Mouse (Mus musculus) erythroblast, embryonic 14.5 days (primary cell): Measurements from ENCODE around the gene Ngdn. TPM values are rescaled to one million over a fixed set of nuclear protein-coding genes. Genes with fewer than 3 reads are reported as not detected.
"Not testable (repeated sequence)": the region's sequence is repeated elsewhere in the genome, so short reads cannot be mapped to it uniquely, and the experiment has no call there.

Source experiments
- H3K27me3 ChIP-seq: 2 replicates; pipeline ENCODE4 v1.6.1; 2012; ENCODE audit warnings: inconsistent platforms; ENCODE audit not compliant: control insufficient read depth
- H3K36me3 ChIP-seq: 2 replicates; pipeline ENCODE4 v1.6.1; 2012; ENCODE audit warnings: mild to moderate bottlenecking, inconsistent platforms; ENCODE audit not compliant: control insufficient read depth
- H3K4me1 ChIP-seq: 2 replicates; pipeline ENCODE4 v1.6.1; 2012; ENCODE audit warnings: inconsistent platforms; ENCODE audit not compliant: control insufficient read depth
- H3K4me3 ChIP-seq: replicated peaks from 2 replicates; pipeline ENCODE3; 2012; ENCODE audit warnings: moderate library complexity, mild to moderate bottlenecking, inconsistent platforms
- H3K9me3 ChIP-seq: 2 replicates; pipeline ENCODE4 v1.6.1; 2012; ENCODE audit warnings: low read length, inconsistent platforms, mixed read lengths; ENCODE audit not compliant: control insufficient read depth
- GATA1 ChIP-seq: IDR thresholded peaks from 2 replicates; pipeline ENCODE4 v1.6.1; 2012; ENCODE audit warnings: low read length, inconsistent platforms, mixed read lengths
- TAL1 ChIP-seq: IDR thresholded peaks from 3 replicates; pipeline ENCODE4 v1.6.1; 2012; ENCODE audit warnings: low read length, inconsistent platforms, mixed read lengths
- polyA plus RNA-seq: library from polyadenylated mRNA; stranded (reverse); fragments of >175 nt; gene quantifications from 2 replicates; pipeline ENCODE4 v1.2.3, GENCODE M21; 2012

Gene Ngdn
- polyA plus RNA-seq, 1 experiment = 3.1 TPM

DNA sequence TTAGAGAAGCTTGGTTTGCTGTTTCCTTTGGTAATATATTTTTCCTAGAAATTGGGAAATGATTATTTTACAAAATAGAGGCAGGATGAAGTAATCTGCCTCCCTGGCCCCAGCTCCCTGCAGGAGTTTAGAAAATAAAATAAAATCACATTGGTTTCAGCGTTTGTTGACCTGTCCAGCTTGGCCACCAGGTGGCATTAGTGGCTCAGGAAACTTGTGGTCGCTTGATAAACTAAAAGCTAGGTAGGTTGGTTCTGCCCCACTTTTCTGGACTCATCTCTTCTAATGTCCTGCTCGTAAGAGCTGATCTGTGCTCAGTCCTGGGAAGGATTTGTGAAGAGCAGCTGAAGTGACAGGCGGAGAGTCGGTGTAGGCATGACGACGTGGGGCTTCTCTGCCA lies 9.0 kb downstream of the Ngdn start:
- Histone ChIP-seq H3K4me3 (no peak overlapping the region), H3K4me1 (peaks cover 12% of the 10 kb centered on the region), H3K36me3 (peaks cover 62% of the 10 kb centered on the region), H3K27me3 (no peaks in the 10 kb centered on the region), H3K9me3 (no peaks in the 10 kb centered on the region)
- TF ChIP-seq TAL1 = no peak
- no peak for TF ChIP-seq GATA1

DNA sequence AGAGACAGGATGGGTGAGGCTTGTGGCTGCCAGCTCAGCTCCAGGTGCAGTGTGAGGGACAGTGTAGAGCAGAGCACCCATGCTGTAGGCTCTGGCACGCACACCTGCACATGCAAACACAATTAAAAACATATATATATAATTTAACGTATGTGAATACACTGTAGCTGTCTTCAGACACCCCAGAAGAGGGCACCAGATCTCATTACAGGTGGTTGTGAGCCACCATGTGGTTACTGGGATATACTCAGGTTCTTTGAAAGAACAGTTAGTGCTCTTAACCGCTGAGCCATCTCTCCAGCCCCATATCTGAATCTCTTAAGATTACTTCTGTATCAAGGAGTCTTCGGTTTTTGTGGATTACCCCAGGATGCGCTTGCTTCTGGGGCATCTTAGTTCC lies 10.3 kb downstream of the Ngdn start:
- Histone ChIP-seq H3K4me3 (no peak overlapping the region), H3K36me3 (peaks cover 50% of the 10 kb centered on the region), H3K27me3 (no peaks in the 10 kb centered on the region), H3K9me3 (no peaks in the 10 kb centered on the region), H3K4me1 (peaks cover 18% of the 10 kb centered on the region)
- TF ChIP-seq TAL1 = no peak
- no peak for TF ChIP-seq GATA1

DNA sequence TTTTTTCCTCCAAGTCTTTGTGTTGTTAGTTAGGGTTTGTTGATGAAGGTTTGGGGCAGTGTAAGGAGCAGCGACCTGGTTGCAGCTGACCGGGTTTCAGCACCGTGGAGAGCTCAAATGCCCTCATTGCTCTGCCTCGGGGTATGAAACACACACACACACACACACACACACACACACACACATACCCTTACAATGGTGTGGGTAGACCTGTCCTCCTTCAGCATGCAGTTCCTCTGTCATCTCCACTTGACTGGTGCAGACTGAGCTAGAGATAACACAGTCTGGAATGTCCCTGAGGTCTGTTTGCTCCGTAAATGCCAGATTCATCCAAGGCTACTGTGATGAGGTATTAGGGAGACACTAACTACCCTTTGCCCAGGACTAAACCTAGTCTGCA lies 12.0 kb downstream of the Ngdn start:
- Histone ChIP-seq H3K4me3 (no peak overlapping the region), H3K27me3 (no peaks in the 10 kb centered on the region), H3K4me1 (peaks cover 18% of the 10 kb centered on the region), H3K36me3 (peaks cover 32% of the 10 kb centered on the region), H3K9me3 (no peaks in the 10 kb centered on the region)
- TF ChIP-seq TAL1 (no peak), GATA1 (no peak)

DNA sequence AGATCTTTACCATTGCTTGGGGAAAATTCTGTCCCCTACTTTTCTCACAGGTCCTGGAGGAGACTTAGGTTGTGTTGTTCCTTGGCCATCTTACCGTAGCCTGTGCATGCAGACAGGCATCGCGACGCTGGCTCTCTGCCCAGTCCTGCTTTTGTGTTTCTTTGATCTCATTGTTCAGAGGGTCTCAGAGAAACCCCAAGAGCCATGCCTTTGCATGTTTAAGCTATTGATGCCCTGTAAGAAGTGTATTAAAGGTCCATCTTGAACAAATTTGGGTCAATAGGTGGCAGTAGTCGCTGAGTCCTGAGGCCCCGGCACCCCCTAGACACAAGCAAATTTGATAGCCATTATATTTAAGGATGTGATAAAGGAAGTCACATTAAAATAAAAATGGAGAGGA lies 12.4 kb downstream of the Ngdn start:
- H3K27me3 ChIP-seq = no peaks in the 10 kb centered on the region
- H3K4me3 ChIP-seq = no peak overlapping the region
- H3K9me3 ChIP-seq = no peaks in the 10 kb centered on the region
- H3K4me1 ChIP-seq = peaks cover 18% of the 10 kb centered on the region
- peaks cover 28% of the 10 kb centered on the region for H3K36me3 ChIP-seq
- TF ChIP-seq TAL1 (no peak), GATA1 (no peak)

DNA sequence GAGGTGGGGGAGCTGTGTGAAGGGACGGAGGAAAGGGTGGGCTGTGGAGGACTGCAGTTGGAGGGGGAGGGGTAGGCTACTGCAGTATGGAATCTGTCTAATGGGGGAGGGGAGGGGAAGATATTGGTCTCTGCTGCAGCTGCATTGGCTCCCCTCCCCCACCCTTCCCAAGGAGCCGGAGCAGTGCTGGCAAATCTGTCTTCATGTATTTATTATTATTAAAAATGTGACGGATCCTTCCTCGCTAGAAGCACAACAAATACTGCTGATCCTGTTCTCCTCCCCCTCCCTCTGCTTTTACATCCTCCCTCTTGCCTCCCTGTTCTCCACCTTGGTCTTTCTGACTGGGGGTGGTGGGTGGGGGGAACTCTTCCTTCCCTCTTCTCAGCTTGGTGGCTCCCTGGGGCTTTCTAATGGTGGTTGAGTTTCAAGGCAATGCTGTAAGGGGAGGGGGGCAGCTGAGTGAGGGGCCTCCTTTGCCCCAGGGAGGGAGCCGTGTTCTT lies 13.1 kb downstream of the Ngdn start:
- Histone ChIP-seq H3K4me3 (no peak overlapping the region), H3K27me3 (no peaks in the 10 kb centered on the region), H3K9me3 (no peaks in the 10 kb centered on the region), H3K4me1 (peaks cover 18% of the 10 kb centered on the region), H3K36me3 (peaks cover 21% of the 10 kb centered on the region)
- TF ChIP-seq TAL1 = no peak
- no peak for TF ChIP-seq GATA1

DNA sequence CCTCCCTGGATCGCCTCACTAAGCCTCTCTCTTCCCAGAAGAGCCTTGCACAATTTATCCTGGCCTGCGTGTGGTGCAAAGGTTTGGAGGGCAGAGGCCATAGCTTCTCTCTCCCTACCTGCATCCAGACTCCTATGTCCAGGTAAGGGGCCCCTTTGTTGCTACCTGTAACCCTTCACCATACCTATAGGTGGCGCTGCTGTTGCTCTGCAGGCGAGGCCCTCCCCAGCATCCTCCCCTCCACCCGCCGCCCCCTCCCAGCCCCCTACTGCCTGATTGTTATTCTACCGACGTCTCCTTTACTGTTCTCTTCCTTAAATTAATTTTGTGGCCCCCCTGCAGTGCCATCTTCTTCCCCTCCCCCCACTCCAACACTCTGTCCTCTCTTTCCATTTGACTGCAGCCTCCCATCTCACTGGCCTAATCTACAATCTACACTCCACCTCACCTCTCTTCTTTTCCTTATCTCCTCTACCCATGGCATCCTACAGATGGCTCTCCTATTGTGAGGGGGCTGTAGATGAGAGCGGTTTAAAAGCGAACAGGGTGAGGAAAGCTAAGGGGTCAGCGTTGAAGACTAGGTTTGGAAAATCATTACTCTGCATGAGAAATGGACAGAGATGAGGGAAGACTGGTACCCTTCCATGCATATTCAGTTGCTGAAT lies 13.9 kb downstream of the Ngdn start:
- H3K4me3 ChIP-seq = no peak overlapping the region
- no peaks in the 10 kb centered on the region for H3K9me3 ChIP-seq
- no peak for TF ChIP-seq GATA1
- no peak for TF ChIP-seq TAL1
- H3K27me3 ChIP-seq = no peaks in the 10 kb centered on the region
- H3K36me3 ChIP-seq = peaks cover 15% of the 10 kb centered on the region
- H3K4me1 ChIP-seq = peaks cover 18% of the 10 kb centered on the region

DNA sequence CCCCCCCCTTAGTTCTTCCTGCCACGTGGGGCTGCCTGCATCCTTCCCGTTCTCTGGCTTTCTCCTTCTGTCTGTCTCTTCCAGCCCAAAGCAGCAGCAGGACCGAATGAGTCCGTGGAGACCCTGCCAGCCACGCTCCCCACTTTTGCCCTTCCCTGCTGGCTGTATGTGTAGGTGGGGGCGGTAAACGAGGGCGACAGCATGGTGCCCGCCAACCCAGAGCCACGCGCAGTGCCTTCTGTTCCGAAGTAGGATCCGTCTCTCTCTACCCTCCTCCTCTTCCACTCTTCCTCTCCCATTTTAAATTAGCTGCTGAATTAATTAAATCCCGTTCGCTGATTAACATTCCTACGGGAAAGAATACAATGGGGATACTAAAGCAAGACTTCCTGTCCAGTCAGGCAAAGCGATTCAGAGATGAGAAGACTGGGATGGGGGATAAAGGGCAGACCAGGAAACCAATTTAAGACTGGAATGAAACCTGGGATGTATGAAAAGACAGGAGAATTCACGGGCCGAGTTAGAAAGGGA lies 17.5 kb downstream of the Ngdn start:
- Histone ChIP-seq H3K4me1 (peaks cover 16% of the 10 kb centered on the region), H3K27me3 (peaks cover 2% of the 10 kb centered on the region; the same call in 1 of the 2 replicates), H3K36me3 (no peaks in the 10 kb centered on the region), H3K4me3 (no peak overlapping the region), H3K9me3 (no peaks in the 10 kb centered on the region)
- TF ChIP-seq TAL1 (no peak), GATA1 (no peak)

DNA sequence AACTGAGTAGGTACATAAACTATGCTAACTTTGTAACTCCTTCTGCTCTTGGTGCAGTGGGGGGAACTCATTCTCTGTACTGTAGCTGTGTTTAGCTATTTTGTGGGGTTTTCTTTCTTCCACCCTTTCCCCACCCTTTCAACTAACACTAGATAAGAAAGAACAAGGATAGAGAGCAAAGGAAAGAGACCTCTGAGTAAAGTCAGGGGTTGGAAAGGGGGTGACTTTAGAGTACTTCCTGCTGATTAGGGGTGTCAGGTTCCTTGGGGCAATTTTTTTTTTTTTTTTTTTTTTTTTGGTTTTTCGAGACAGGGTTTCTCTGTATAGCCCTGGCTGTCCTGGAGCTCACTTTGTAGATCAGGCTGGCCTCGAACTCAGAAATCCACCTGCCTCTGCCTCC lies 28.4 kb downstream of the Ngdn start:
- not testable (repeated sequence) for H3K4me3 ChIP-seq, H3K27me3 ChIP-seq, H3K9me3 ChIP-seq, H3K4me1 ChIP-seq, H3K36me3 ChIP-seq

DNA sequence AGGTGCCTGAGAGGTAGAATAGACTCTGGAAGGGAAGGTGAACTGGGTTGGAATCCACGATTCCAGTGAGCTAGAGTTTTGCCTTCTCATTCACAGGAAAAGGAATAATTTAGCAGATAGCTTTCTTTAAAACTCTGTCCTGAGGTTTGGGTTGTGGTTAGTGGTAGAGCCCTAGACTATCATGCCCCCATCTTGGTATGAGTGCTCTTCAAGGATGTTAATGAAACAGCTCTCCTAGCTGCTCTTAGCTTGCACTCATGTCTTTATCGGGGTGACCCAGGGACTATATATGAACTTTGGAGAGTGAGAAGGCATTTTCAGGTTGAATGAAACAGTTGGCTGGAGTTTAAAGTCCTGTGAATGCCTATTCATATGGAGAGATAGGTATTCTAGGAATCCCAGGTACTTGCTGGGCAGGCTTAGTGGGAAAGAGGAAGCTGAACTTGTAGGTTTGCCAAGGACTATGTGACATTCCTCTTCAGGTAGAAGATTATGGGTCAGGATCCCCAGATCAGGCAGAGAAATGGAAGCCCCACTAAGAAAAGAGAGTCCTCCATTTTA lies 32.8 kb downstream of the Ngdn start:
- Histone ChIP-seq H3K4me1 (no peaks in the 10 kb centered on the region), H3K27me3 (peaks cover 13% of the 10 kb centered on the region), H3K36me3 (no peaks in the 10 kb centered on the region), H3K4me3 (no peak overlapping the region), H3K9me3 (no peaks in the 10 kb centered on the region)
- TF ChIP-seq GATA1 (no peak), TAL1 (no peak)

DNA sequence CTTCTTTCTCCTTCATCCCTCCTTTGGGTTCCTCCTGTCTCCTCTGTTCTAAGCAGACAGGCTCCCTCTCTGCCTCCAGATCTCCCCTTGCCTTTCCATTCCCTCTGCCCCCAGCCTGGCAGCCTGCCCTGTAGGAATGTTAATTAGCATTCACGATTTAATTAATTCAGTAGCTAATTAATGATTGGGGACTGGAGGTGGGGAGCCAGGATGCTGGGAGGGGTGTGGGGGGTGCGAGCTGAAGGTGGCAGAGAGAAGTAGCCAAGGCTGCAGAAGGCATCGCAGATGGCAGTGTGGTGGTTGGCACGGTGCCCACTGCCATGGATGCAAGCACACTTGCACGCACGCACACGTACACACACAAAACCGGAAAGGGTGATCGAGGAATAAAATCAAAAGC lies 37.2 kb downstream of the Ngdn start:
- TF ChIP-seq TAL1 (no peak), GATA1 (no peak)
- Histone ChIP-seq H3K4me1 (peaks cover 14% of the 10 kb centered on the region), H3K27me3 (peaks cover 19% of the 10 kb centered on the region), H3K36me3 (no peaks in the 10 kb centered on the region), H3K4me3 (no peak overlapping the region), H3K9me3 (no peaks in the 10 kb centered on the region)
